Mouse (Mus musculus) ES-E14 (cell line): ENCODE data around the gene Hist1h3g.

Experiments
- CHD2 ChIP-seq: IDR thresholded peaks from 2 replicates; pipeline ENCODE4 v1.6.1; 2014; ENCODE audit warnings: mild to moderate bottlenecking, low read depth, low read length, inconsistent platforms
- HCFC1 ChIP-seq: IDR thresholded peaks from 2 replicates; pipeline ENCODE4 v1.6.1; 2012; ENCODE audit warnings: low read length, inconsistent platforms, borderline replicate concordance; ENCODE audit not compliant: insufficient read depth
- MAFK ChIP-seq: IDR thresholded peaks from 2 replicates; pipeline ENCODE4 v1.6.1; 2014; ENCODE audit warnings: mild to moderate bottlenecking, low read depth, low read length, inconsistent platforms; ENCODE audit not compliant: insufficient read depth
- ZNF384 ChIP-seq: IDR thresholded peaks from 2 replicates; pipeline ENCODE4 v1.6.1; 2012; ENCODE audit warnings: low read depth, low read length, inconsistent platforms

GRCm38 (mm10) chr13:23502031-23502567 is 33.1 kb upstream of the Hist1h3g start:
- TF ChIP-seq CHD2: no peak
- TF ChIP-seq ZNF384: no peak
- no peak for TF ChIP-seq MAFK
- TF ChIP-seq HCFC1: no peak
